Mouse (Mus musculus): ENCODE measurements around the gene Ncoa5.

Ncoa5 gene

GRCm38 (mm10) chr2:164960716-164961441, 73.8 kb downstream of the Ncoa5 start, which contains the start of gene Slc12a5:
TSS of gene Slc12a5 (plus strand) at chr2:164960802.
- DNase-seq (ENCODE audit: low read depth, low spot score) = peak; percentile 86

GRCm38 (mm10) chr2:164957548-164958315, 76.9 kb downstream of the Ncoa5 start:
- no peak for DNase-seq (ENCODE audit: low read depth, low spot score)

GRCm38 (mm10) chr2:164956195-164956594, 78.5 kb downstream of the Ncoa5 start:
- no peak for DNase-seq (ENCODE audit: low read depth, low spot score)

- no peak for DNase-seq (ENCODE audit: low read depth, low spot score)
Measured at GRCm38 (mm10) chr2:164955725-164956124, 78.9 kb downstream of the Ncoa5 start.

- DNase-seq (ENCODE audit: low read depth, low spot score) = peak; percentile 75
Measured at GRCm38 (mm10) chr2:164953224-164953623, 81.4 kb downstream of the Ncoa5 start.

- no peak for DNase-seq (ENCODE audit: low read depth, low spot score)
Measured at GRCm38 (mm10) chr2:164952448-164952847, 82.2 kb downstream of the Ncoa5 start.

GRCm38 (mm10) chr2:164951745-164952144, 82.9 kb downstream of the Ncoa5 start:
- DNase-seq (ENCODE audit: low read depth, low spot score) = peak; percentile 28

- DNase-seq (ENCODE audit: low read depth, low spot score) = peak; percentile 22
Measured at GRCm38 (mm10) chr2:164950501-164950900, 84.2 kb downstream of the Ncoa5 start.

All from A20 (cell line).